Mouse (Mus musculus): ENCODE measurements around the gene Sergef.
"Not testable (repeated sequence)": the region's sequence is repeated elsewhere in the genome, so short reads cannot be mapped to it uniquely, and the experiment has no call there.

DNA sequence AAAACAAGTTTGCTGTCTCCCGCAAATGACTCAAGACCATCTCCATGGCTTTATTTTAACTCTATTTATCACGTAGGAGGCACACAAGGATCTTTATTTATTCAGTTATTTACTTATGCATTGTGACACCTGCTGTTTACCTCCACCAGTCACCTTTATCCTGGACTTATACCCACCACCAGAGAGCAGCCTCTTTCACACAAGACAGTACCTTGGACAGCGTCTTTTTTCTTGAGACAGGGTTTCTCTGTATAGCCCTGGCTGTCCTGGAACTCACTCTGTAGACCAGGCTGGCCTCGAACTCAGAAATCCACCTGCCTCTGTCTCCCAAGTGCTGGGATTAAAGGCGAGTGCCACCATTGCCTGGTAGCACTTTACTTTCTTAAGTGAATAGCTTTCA lies 10.6 kb upstream of the Sergef start:
- TF ChIP-seq CTCF (IDR thresholded peaks at IDR 0.05; ENCODE audit: borderline replicate concordance, control insufficient read depth, extremely low read depth, insufficient read depth, low read length, poor library complexity); POLR2A (IDR thresholded peaks at IDR 0.05; ENCODE audit: control insufficient read depth, extremely low read depth, insufficient read depth, low read length, poor library complexity): not testable (repeated sequence)

Data from thymus, adult 2 months (tissue).